30 mouse cellular contexts compared by ENCODE assay signal in the genomic region with DNA sequence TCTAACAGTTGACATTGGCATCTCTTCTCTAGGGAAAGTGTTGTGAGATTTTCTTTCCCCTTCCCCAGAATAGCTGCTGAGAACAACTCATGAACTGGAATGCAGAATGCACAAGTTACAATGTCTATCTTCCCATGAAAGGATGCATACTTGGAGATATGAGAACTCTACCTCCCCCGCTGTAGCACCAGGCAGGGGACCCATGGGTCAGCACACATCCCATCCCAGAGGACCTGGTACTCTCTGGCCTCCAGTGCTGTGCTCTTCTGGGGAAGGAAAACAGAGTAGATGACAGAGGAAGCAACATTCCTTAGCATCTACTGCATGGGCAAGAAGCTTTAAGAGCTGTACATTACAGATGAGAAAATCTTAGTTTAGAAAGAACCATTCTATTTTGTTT.
DNase-seq lines count a peak whose midpoint lies in the region; ATAC-seq and TF ChIP-seq lines count a peak whose summit lies in the region.
"Had no signal": no experiment of that assay in that cellular context is flagged by ENCODE, and none has a peak within 500 bp of the region (broad histone marks: within the 10 kb centered on the region; RNA-seq: fewer than 3 reads in every experiment).

No protein-coding gene starts in this region.

- no peak for TF ChIP-seq CTCF in gastrocnemius, adult 2 months (IDR thresholded peaks at IDR 0.05)
- TF ChIP-seq CTCF in heart, postnatal 0 days (IDR thresholded peaks at IDR 0.05; ENCODE audit: low read depth) = no peak
- no peak for TF ChIP-seq CTCF in stomach, postnatal 0 days (IDR thresholded peaks at IDR 0.05; ENCODE audit: low read depth)

- H3K4me3 ChIP-seq in gastrocnemius, adult 2 months = 0 out of 2 replicates have a peak overlapping the region, but pooled peaks have one; percentile 60
- no peak overlapping the region for H3K4me3 ChIP-seq in heart, postnatal 0 days (ENCODE audit: low read depth, low read length)
- no peak overlapping the region for H3K4me3 ChIP-seq in kidney, embryonic 16.5 days (ENCODE audit: low read length)
- no peak overlapping the region for H3K4me3 ChIP-seq in stomach, postnatal 0 days (ENCODE audit: low read depth, low read length)
- H3K4me3 ChIP-seq: embryonic facial prominence, embryonic 10.5 days; embryonic facial prominence, embryonic 15.5 days; forebrain, embryonic 13.5 days; lung, embryonic 15.5 days; megakaryocyte, embryonic 14.5 days; midbrain, embryonic 12.5 days; myocyte; neural tube, embryonic 12.5 days had no signal

- no peak for TF ChIP-seq EP300 in heart, postnatal 0 days (IDR thresholded peaks at IDR 0.05; ENCODE audit: low read depth)
- no peak for TF ChIP-seq EP300 in stomach, postnatal 0 days (optimal IDR thresholded peaks at IDR 0.05)

- peaks cover 19% of the 10 kb centered on the region for H3K4me1 ChIP-seq in heart, postnatal 0 days (ENCODE audit: control insufficient read depth, insufficient read depth)
- H3K4me1 ChIP-seq in kidney, embryonic 16.5 days (ENCODE audit: insufficient read depth, low read length) = peaks cover 20% of the 10 kb centered on the region
- no peaks in the 10 kb centered on the region for H3K4me1 ChIP-seq in stomach, postnatal 0 days (replicated peaks; ENCODE audit: control insufficient read depth, insufficient read depth)
- H3K4me1 ChIP-seq: megakaryocyte, embryonic 14.5 days had no signal

- WGBS in heart, postnatal 0 days = 47% methylated on average over 1 of the region's 1 CpGs
- 38% methylated on average over 1 of the region's 1 CpGs for WGBS in kidney, embryonic 16.5 days
- 94% methylated on average over 1 of the region's 1 CpGs for WGBS in stomach, postnatal 0 days

- ATAC-seq in heart, postnatal 0 days (ENCODE audit: insufficient read depth, low read depth) = no peak
- peak; percentile 47; the same call in 1 of the 2 replicates for ATAC-seq in kidney, embryonic 16.5 days (ENCODE audit: low FRiP score, low TSS enrichment)
- ATAC-seq in stomach, postnatal 0 days (ENCODE audit: low FRiP score, low TSS enrichment) = no peak
- ATAC-seq: activated CD4-positive, CD25-positive, alpha-beta regulatory T cell, adult 4 months; forebrain, embryonic 13.5 days had no signal

- no peak overlapping the region for H3K9ac ChIP-seq in heart, postnatal 0 days (replicated peaks; ENCODE audit: low read depth, low read length)
- no peak overlapping the region for H3K9ac ChIP-seq in kidney, embryonic 16.5 days (replicated peaks; ENCODE audit: low read length)
- H3K9ac ChIP-seq in stomach, postnatal 0 days (ENCODE audit: low read length) = no peak overlapping the region
- H3K9ac ChIP-seq: embryonic facial prominence, embryonic 15.5 days; forebrain, embryonic 13.5 days; lung, embryonic 15.5 days; midbrain, embryonic 12.5 days; neural tube, embryonic 12.5 days had no signal

- intact Hi-C loops in gastrocnemius, adult 2 months (cut with DNase I) = loop anchor here (2.0 to 5.0 kb wide), 3 partner anchors 70 to 208 kb away; no protein-coding TSS in a partner anchor
- intact Hi-C loops in gastrocnemius, postnatal 36 days (cut with DNase I) = loop anchor here (2.0 to 10.0 kb wide), 4 partner anchors 100 to 925 kb away; no protein-coding TSS in a partner anchor

- no peak overlapping the region for H3K4me2 ChIP-seq in heart, postnatal 0 days (ENCODE audit: low read depth, low read length)
- peak overlapping the region; percentile 10 for H3K4me2 ChIP-seq in kidney, embryonic 16.5 days (replicated peaks; ENCODE audit: low read depth, low read length)
- H3K4me2 ChIP-seq in stomach, postnatal 0 days (replicated peaks; ENCODE audit: low read depth) = no peak overlapping the region
- H3K4me2 ChIP-seq: embryonic facial prominence, embryonic 15.5 days; forebrain, embryonic 13.5 days; liver, embryonic 11.5 days; lung, embryonic 15.5 days; midbrain, embryonic 12.5 days; neural tube, embryonic 12.5 days had no signal

- DNase-seq in gastrocnemius, adult 2 months = no peak
- DNase-seq in gastrocnemius, postnatal 36 days = no peak
- DNase-seq in heart, postnatal 0 days (ENCODE audit: low spot score) = no peak
- DNase-seq in heart, adult 8-10 months (ENCODE audit: low spot score) = no peak
- no peak for DNase-seq in kidney, postnatal 10 days
- DNase-seq in kidney, postnatal 14 days = peak; percentile 20
- no peak for DNase-seq in stomach, postnatal 0 days (ENCODE audit: low spot score)
- DNase-seq: adrenal gland, adult 2 months; adrenal gland, postnatal 36 days; cerebellum, adult 8-10 months; cerebellum, postnatal 25 days; gastrocnemius, postnatal 14 days; heart, adult 11 months; heart, postnatal 10 days; layer of hippocampus, postnatal 36 days; lung, postnatal 4 days; right cerebral cortex, adult 18-20 months; thymus, postnatal 14 days had no signal

- H3K27ac ChIP-seq in gastrocnemius, adult 2 months = peak overlapping the region; percentile 68
- H3K27ac ChIP-seq in heart, postnatal 0 days (ENCODE audit: low read depth) = peak overlapping the region; percentile 32; the same call in 1 of the 2 replicates
- peak overlapping the region; percentile 58; the same call in 1 of the 2 replicates for H3K27ac ChIP-seq in kidney, embryonic 16.5 days (ENCODE audit: low read length)
- H3K27ac ChIP-seq in stomach, postnatal 0 days (replicated peaks) = no peak overlapping the region
- H3K27ac ChIP-seq: embryonic facial prominence, embryonic 10.5 days; embryonic facial prominence, embryonic 15.5 days; forebrain, embryonic 13.5 days; lung, embryonic 15.5 days; midbrain, embryonic 12.5 days; neural tube, embryonic 12.5 days had no signal

- no peaks in the 10 kb centered on the region for H3K9me3 ChIP-seq in heart, postnatal 0 days (replicated peaks; ENCODE audit: control insufficient read depth, low read length)
- no peaks in the 10 kb centered on the region for H3K9me3 ChIP-seq in kidney, embryonic 16.5 days (ENCODE audit: low read length)
- no peaks in the 10 kb centered on the region for H3K9me3 ChIP-seq in stomach, postnatal 0 days (ENCODE audit: control insufficient read depth, low read length)
- H3K9me3 ChIP-seq: embryonic facial prominence, embryonic 10.5 days; embryonic facial prominence, embryonic 15.5 days; forebrain, embryonic 13.5 days; lung, embryonic 15.5 days; megakaryocyte, embryonic 14.5 days; midbrain, embryonic 12.5 days; neural tube, embryonic 12.5 days had no signal

- no peaks in the 10 kb centered on the region for H3K27me3 ChIP-seq in heart, postnatal 0 days (ENCODE audit: control insufficient read depth, insufficient read depth, low read length)
- H3K27me3 ChIP-seq in kidney, embryonic 16.5 days (ENCODE audit: insufficient read depth, low read length) = no peaks in the 10 kb centered on the region
- H3K27me3 ChIP-seq in stomach, postnatal 0 days (ENCODE audit: control insufficient read depth, insufficient read depth, low read length) = no peaks in the 10 kb centered on the region
- H3K27me3 ChIP-seq: CH12.LX; embryonic facial prominence, embryonic 15.5 days; forebrain, embryonic 13.5 days; lung, embryonic 15.5 days; midbrain, embryonic 12.5 days; neural tube, embryonic 12.5 days had no signal

- no peaks in the 10 kb centered on the region for H3K36me3 ChIP-seq in heart, postnatal 0 days (replicated peaks; ENCODE audit: control insufficient read depth, insufficient read depth, low read length)
- no peaks in the 10 kb centered on the region for H3K36me3 ChIP-seq in kidney, embryonic 16.5 days (ENCODE audit: insufficient read depth, low read length)
- H3K36me3 ChIP-seq in stomach, postnatal 0 days (ENCODE audit: control insufficient read depth, insufficient read depth, low read length) = no peaks in the 10 kb centered on the region
- H3K36me3 ChIP-seq: embryonic facial prominence, embryonic 10.5 days; embryonic facial prominence, embryonic 15.5 days; lung, embryonic 15.5 days; midbrain, embryonic 12.5 days; neural tube, embryonic 12.5 days had no signal
